Mouse (Mus musculus) megakaryocyte, adult 5-6 weeks (primary cell): ENCODE measurements at regions not wholly inside any gene's neighbourhood (a gene's known extent, or its start where the extent isn't known, plus 50 kb on each side); places are given as distances from the start of the nearest gene placed in this dataset.

Experiments
- ATAC-seq: 2 replicates; pipeline ENCODE4 v1.8.0; 2016; ENCODE audit warnings: mild to moderate bottlenecking, inconsistent platforms; ENCODE audit not compliant: poor library complexity, severe bottlenecking

GRCm38 (mm10) chrX:97434327-97434726 is 57.3 kb upstream of the Eda2r start:
- ATAC-seq, result no peak

- ATAC-seq, result peak; percentile 75
Observed at GRCm38 (mm10) chrX:97431391-97431803, 54.4 kb upstream of the Eda2r start.
